Mouse (Mus musculus) erythroid progenitor cell, adult 5-6 weeks (primary cell): ENCODE results near the gene Fli1. TPM values are rescaled to one million over a fixed set of nuclear protein-coding genes. Genes with fewer than 3 reads are reported as not detected.

Experiments used
- ATAC-seq: replicated peaks from 2 replicates; pipeline ENCODE4 v1.8.0; 2016; ENCODE audit warnings: moderate number of reproducible peaks, mild to moderate bottlenecking, moderate TSS enrichment, inconsistent platforms; ENCODE audit not compliant: poor library complexity, low FRiP score, severe bottlenecking
- total RNA-seq, 2 experiments: library from RNA; stranded (forward) in 1 of 2; stranded (reverse) in 1 of 2; fragments of 150-400 nt in 1 of 2; fragments of 186-747, 209-891 nt in 1 of 2; gene quantifications; 2 replicates each; pipeline versions ENCODE4 v1.2.3 to v1.2.4; 2015 to 2017; ENCODE audit warnings: low replicate concordance in 2 of 2

Fli1 gene
- total RNA-seq, 2 experiments from 2014 or later, result 13.4 to 27.2 TPM

DNA sequence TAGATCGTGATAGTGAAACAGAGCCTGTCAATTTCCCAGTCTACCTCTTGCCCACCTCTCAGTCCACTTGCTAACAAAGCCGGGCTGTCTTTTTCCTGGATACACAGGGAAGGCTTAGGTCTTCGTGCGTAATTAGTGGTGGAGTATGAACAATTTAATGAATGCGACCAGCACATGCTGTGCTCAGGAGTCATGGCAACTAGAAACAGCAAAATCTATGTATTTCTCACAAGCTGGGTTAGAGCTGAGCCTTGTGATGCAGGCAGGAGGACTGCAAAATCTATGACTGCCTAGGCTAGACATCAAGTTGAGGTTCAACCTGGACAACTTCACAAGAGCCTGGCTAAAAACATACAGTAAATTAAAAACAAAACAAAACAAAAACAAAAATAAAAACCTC is 12.5 kb downstream of the Fli1 start:
- ATAC-seq, result no peak

DNA sequence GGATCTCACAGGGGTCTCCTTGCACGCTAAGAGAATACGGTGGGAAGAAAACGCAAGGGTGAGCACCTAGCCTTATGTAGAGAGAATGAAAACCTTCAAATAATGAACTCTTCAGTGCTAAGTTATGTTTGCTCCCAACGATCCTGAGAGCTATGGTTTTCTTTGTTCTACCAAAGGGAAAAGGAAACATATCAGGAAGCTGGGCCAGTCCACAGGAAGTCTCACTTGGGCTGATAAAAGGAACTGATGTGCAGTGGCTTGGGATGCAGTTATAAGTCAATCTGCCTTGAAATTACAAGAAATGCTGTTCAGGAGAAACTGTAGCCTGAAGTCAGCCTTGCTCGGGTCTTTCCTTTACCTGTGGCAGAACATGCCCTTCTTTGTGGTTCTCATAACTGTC is 13.1 kb downstream of the Fli1 start:
- no peak for ATAC-seq

GRCm38 (mm10) chr9:32527329-32527728 is 15.3 kb downstream of the Fli1 start:
- ATAC-seq, result no peak

DNA sequence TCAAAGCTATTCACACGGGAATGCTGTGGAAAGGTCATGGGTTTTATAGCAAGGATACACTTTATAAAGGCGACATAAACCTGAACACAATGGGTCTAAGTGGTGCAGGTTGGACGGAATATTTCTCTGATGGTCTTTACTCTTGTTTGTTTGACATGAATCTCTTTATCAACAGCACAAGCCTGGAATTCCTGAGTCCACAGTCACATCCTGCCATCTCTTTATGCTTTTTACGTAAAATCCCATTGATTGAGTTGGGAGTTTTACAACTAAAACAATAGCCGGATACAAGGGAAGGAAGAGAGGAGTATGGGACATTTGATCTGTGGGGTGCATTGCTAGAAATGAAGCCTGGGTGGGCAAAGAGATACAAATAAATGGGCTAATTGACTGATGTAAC is 16.9 kb downstream of the Fli1 start:
- no peak for ATAC-seq

DNA sequence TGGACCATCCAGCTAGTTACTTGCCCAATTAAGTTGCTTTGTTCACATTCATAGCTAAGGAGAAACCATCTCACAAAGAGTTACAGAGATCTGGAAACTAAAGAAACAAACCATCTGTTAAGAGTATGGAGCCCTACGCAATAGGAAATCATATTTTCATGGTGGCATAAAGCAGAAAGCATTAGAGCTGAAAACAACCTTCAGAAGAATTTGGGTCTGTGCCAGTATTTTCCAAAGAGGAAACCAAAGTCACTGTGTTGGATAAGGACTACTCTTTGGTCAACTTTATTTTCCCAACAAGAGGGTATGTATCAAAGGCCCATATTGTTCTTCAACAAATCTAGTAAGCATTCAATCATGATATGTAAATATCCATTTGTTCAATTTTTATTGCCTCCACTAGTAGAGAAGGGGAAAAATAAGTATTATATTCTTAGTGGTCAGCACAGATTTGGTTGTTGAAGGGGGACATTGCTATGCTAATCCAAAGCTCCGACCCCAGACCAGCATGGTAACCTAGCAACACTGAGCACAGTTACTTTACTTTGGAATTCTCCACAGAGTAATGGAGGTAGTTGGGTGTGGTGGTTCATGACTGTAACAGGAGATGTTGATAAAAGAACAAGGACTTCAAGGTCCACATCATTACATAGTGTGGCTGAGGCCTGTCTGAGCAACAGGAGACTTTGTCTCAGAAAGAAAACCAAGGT is 20.0 kb downstream of the Fli1 start:
- no peak for ATAC-seq

- no peak for ATAC-seq
Measured at GRCm38 (mm10) chr9:32521331-32521730, 21.3 kb downstream of the Fli1 start.

DNA sequence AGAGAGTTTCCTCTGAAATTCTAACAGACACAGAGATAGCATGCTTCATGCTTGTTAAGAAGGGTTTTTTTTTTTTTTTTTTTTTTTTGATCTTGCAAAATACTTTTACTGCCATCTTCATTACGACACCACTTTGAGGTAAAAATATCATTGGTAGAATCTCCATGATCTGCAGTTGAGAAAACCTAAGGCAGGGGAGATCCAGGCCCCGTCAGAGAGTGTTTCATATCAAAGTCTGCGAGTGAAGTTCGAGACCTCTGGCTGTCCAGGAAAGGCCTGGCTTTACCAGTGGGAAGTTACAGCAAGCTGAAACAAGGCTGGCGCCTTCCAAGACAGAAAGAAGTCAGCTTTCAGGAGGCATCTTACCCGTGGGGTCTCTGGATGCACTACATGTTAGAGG is 21.8 kb downstream of the Fli1 start:
- ATAC-seq, result no peak

GRCm38 (mm10) chr9:32519101-32520051 is 23.3 kb downstream of the Fli1 start:
- peak; percentile 30; the same call in 1 of the 2 replicates for ATAC-seq

- no peak for ATAC-seq
Measured at GRCm38 (mm10) chr9:32518351-32519075, 24.1 kb downstream of the Fli1 start.

- ATAC-seq, result no peak
Measured at GRCm38 (mm10) chr9:32516691-32517090, 26.0 kb downstream of the Fli1 start.

DNA sequence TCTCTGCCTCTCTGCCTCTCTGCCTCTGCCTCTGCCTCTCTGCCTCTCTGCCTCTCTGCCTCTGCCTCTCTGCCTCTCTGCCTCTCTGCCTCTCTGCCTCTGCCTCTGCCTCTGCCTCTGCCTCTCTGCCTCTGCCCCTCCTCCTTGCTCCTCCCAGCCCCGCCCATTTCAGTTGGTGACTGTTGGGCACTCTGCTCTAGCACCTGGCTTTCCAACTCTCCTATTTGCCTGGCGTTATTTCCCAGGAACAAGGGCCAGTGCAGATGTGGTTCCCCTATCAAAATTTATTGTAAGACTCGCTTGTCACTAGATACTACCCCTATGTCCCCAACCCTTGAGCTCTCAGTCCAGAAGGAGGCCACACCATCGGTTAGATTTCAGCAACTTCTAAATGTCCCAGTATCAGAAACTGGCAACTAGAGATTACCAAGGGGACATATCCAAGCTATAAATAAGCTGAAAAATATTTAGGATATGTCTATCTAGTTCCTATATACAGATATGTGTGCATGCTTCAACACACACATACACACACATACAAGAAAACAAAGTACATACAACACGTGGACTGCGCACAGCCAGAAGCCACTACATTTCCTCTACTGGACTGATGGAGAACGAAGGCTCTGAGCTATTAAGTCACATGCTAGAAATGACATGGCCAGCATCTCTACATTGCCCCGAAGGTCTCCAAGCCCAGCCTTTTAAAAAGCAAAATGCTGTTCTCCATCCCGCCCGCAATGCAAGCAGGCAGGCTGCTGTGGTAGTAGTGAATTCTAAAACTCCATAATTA is 26.6 kb downstream of the Fli1 start:
- ATAC-seq, result no peak

GRCm38 (mm10) chr9:32514406-32515058 is 28.1 kb downstream of the Fli1 start:
- no peak for ATAC-seq

DNA sequence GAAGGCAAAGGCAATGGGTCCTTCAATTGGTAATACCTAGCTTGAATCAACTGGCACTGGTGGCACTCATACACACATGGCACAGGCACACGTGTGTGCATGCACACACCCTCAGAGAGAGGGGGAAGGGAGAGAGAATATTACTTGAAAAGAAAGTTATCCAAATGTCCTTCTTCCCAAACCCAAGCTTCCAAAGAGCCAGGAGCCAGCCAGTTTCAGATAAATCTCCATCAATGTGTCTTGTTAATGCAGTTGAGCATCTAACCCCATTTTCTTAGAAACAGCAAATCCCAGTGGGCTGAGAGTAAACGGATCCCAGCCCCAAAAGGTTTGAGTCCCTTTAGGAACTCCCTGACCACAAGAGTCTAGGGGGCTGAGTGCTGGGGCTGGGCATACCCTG is 29.2 kb downstream of the Fli1 start:
- no peak for ATAC-seq

- ATAC-seq, result no peak
Measured at GRCm38 (mm10) chr9:32510454-32511263, 32.0 kb downstream of the Fli1 start.

GRCm38 (mm10) chr9:32509706-32510156 is 32.9 kb downstream of the Fli1 start:
- ATAC-seq, result no peak

GRCm38 (mm10) chr9:32508648-32509047 is 34.0 kb downstream of the Fli1 start:
- ATAC-seq, result no peak

DNA sequence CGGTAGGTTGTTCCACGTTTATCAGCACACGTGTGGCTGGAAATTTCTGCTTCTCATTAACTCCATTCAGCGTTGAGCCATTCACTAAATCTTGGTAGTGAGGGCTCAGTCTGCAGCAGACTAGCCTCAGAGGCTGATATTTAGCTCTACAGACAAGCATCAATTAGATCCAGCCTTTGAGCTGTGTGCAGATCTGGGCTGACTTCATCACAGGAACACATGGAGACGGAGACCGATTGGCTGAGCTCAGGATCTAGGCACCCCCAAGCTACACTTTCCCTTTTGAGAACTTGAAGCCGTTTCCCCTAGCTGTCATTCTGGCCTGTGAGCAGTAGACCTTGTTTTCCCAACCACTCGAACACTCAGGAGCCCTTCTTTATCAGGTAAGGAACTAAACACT is 34.5 kb downstream of the Fli1 start:
- no peak for ATAC-seq
